Mouse (Mus musculus): ENCODE data around the gene Retsat. TPM values are rescaled to one million over a fixed set of nuclear protein-coding genes. Genes with fewer than 3 reads are reported as not detected.

Gene Retsat
- polyA plus RNA-seq, 1 experiment: 20.8 TPM

- TF ChIP-seq MYOG (IDR thresholded peaks at IDR 0.05; ENCODE audit: control insufficient read depth, extremely low read depth, insufficient read length) (no peak), MAX (IDR thresholded peaks at IDR 0.05) (no peak), FOSL1 (IDR thresholded peaks at IDR 0.05; ENCODE audit: insufficient read depth, low read length, poor library complexity, severe bottlenecking) (no peak), CEBPB (IDR thresholded peaks at IDR 0.05; ENCODE audit: low read depth) (no peak), CTCF (IDR thresholded peaks at IDR 0.05; ENCODE audit: control insufficient read depth, insufficient read depth, insufficient read length) (no peak), MYOD1 (IDR thresholded peaks at IDR 0.05; ENCODE audit: control insufficient read depth, insufficient read length, low read depth) (no peak), USF1 (IDR thresholded peaks at IDR 0.05; ENCODE audit: low read depth) (no peak)
- Histone ChIP-seq H3K27me3 (ENCODE audit: control insufficient read depth, insufficient read depth, insufficient read length) (no peaks in the 10 kb centered on the region), H3K79me2 (ENCODE audit: control insufficient read depth, insufficient read depth) (peaks cover 5% of the 10 kb centered on the region), H3ac (ENCODE audit: control insufficient read depth, insufficient read length, low read depth) (no peak overlapping the region), H3K79me3 (ENCODE audit: low read depth) (no peaks in the 10 kb centered on the region), H3K36me3 (ENCODE audit: control insufficient read depth, insufficient read depth) (peaks cover 75% of the 10 kb centered on the region), H3K4me3 (ENCODE audit: insufficient read depth, poor library complexity, severe bottlenecking) (no peak overlapping the region)
Observed at GRCm38 (mm10) chr6:72608662-72609184, 10.4 kb downstream of the Retsat start.

GRCm38 (mm10) chr6:72610261-72610660 is 12.0 kb downstream of the Retsat start:
- H3K36me3 ChIP-seq (ENCODE audit: control insufficient read depth, insufficient read depth): peaks cover 79% of the 10 kb centered on the region
- TF ChIP-seq MYOD1 (IDR thresholded peaks at IDR 0.05; ENCODE audit: control insufficient read depth, insufficient read length, low read depth): no peak
- TF ChIP-seq MYOG (IDR thresholded peaks at IDR 0.05; ENCODE audit: control insufficient read depth, extremely low read depth, insufficient read length): no peak
- TF ChIP-seq MAX (IDR thresholded peaks at IDR 0.05): no peak
- TF ChIP-seq CEBPB (IDR thresholded peaks at IDR 0.05; ENCODE audit: low read depth): no peak
- no peak for TF ChIP-seq FOSL1 (IDR thresholded peaks at IDR 0.05; ENCODE audit: insufficient read depth, low read length, poor library complexity, severe bottlenecking)
- TF ChIP-seq CTCF (IDR thresholded peaks at IDR 0.05; ENCODE audit: control insufficient read depth, insufficient read depth, insufficient read length): no peak
- no peak for TF ChIP-seq USF1 (IDR thresholded peaks at IDR 0.05; ENCODE audit: low read depth)
- no peak overlapping the region for H3ac ChIP-seq (ENCODE audit: control insufficient read depth, insufficient read length, low read depth)
- no peaks in the 10 kb centered on the region for H3K27me3 ChIP-seq (ENCODE audit: control insufficient read depth, insufficient read depth, insufficient read length)
- H3K79me2 ChIP-seq (ENCODE audit: control insufficient read depth, insufficient read depth): peaks cover 21% of the 10 kb centered on the region
- H3K79me3 ChIP-seq (ENCODE audit: low read depth): peaks cover 8% of the 10 kb centered on the region
- no peak overlapping the region for H3K4me3 ChIP-seq (ENCODE audit: insufficient read depth, poor library complexity, severe bottlenecking)

- no peak overlapping the region for H3ac ChIP-seq (ENCODE audit: control insufficient read depth, insufficient read length, low read depth)
- H3K36me3 ChIP-seq (ENCODE audit: control insufficient read depth, insufficient read depth): peaks cover 34% of the 10 kb centered on the region
- no peak for TF ChIP-seq MYOD1 (IDR thresholded peaks at IDR 0.05; ENCODE audit: control insufficient read depth, insufficient read length, low read depth)
- peak; percentile 53 for TF ChIP-seq USF1 (IDR thresholded peaks at IDR 0.05; ENCODE audit: low read depth)
- H3K27me3 ChIP-seq (ENCODE audit: control insufficient read depth, insufficient read depth, insufficient read length): no peaks in the 10 kb centered on the region
- H3K79me2 ChIP-seq (ENCODE audit: control insufficient read depth, insufficient read depth): peaks cover 41% of the 10 kb centered on the region
- H3K79me3 ChIP-seq (ENCODE audit: low read depth): peaks cover 22% of the 10 kb centered on the region
- peak overlapping the region; percentile 95 for H3K4me3 ChIP-seq (ENCODE audit: insufficient read depth, poor library complexity, severe bottlenecking)
Observed at GRCm38 (mm10) chr6:72615151-72615550, 16.9 kb downstream of the Retsat start.

- peak overlapping the region; percentile 95 for H3K4me3 ChIP-seq (ENCODE audit: insufficient read depth, poor library complexity, severe bottlenecking)
- H3K79me2 ChIP-seq (ENCODE audit: control insufficient read depth, insufficient read depth): peaks cover 41% of the 10 kb centered on the region
- H3K36me3 ChIP-seq (ENCODE audit: control insufficient read depth, insufficient read depth): peaks cover 28% of the 10 kb centered on the region
- H3ac ChIP-seq (ENCODE audit: control insufficient read depth, insufficient read length, low read depth): peak overlapping the region; percentile 99
- peaks cover 22% of the 10 kb centered on the region for H3K79me3 ChIP-seq (ENCODE audit: low read depth)
- TF ChIP-seq FOSL1 (IDR thresholded peaks at IDR 0.05; ENCODE audit: insufficient read depth, low read length, poor library complexity, severe bottlenecking) (no peak), MYOD1 (IDR thresholded peaks at IDR 0.05; ENCODE audit: control insufficient read depth, insufficient read length, low read depth) (no peak), USF1 (IDR thresholded peaks at IDR 0.05; ENCODE audit: low read depth) (no peak), CEBPB (IDR thresholded peaks at IDR 0.05; ENCODE audit: low read depth) (no peak), CTCF (IDR thresholded peaks at IDR 0.05; ENCODE audit: control insufficient read depth, insufficient read depth, insufficient read length) (no peak), MYOG (IDR thresholded peaks at IDR 0.05; ENCODE audit: control insufficient read depth, extremely low read depth, insufficient read length) (no peak), MAX (IDR thresholded peaks at IDR 0.05) (no peak)
- no peaks in the 10 kb centered on the region for H3K27me3 ChIP-seq (ENCODE audit: control insufficient read depth, insufficient read depth, insufficient read length)
Observed at GRCm38 (mm10) chr6:72615561-72616375, 17.5 kb downstream of the Retsat start.

- peaks cover 22% of the 10 kb centered on the region for H3K79me3 ChIP-seq (ENCODE audit: low read depth)
- no peaks in the 10 kb centered on the region for H3K27me3 ChIP-seq (ENCODE audit: control insufficient read depth, insufficient read depth, insufficient read length)
- TF ChIP-seq USF1 (IDR thresholded peaks at IDR 0.05; ENCODE audit: low read depth) (no peak), CTCF (IDR thresholded peaks at IDR 0.05; ENCODE audit: control insufficient read depth, insufficient read depth, insufficient read length) (no peak), MYOD1 (IDR thresholded peaks at IDR 0.05; ENCODE audit: control insufficient read depth, insufficient read length, low read depth) (no peak), CEBPB (IDR thresholded peaks at IDR 0.05; ENCODE audit: low read depth) (no peak), MYOG (IDR thresholded peaks at IDR 0.05; ENCODE audit: control insufficient read depth, extremely low read depth, insufficient read length) (no peak), MAX (IDR thresholded peaks at IDR 0.05) (no peak), FOSL1 (IDR thresholded peaks at IDR 0.05; ENCODE audit: insufficient read depth, low read length, poor library complexity, severe bottlenecking) (no peak)
- peak within 1 kb of the TSS; percentile 99 for H3ac ChIP-seq (ENCODE audit: control insufficient read depth, insufficient read length, low read depth)
- H3K79me2 ChIP-seq (ENCODE audit: control insufficient read depth, insufficient read depth): peaks cover 41% of the 10 kb centered on the region
- H3K36me3 ChIP-seq (ENCODE audit: control insufficient read depth, insufficient read depth): peaks cover 21% of the 10 kb centered on the region
- H3K4me3 ChIP-seq (ENCODE audit: insufficient read depth, poor library complexity, severe bottlenecking): peak within 1 kb of the TSS; percentile 95
Observed at GRCm38 (mm10) chr6:72616643-72617288, 18.5 kb downstream of the Retsat start, which contains the start of gene Tgoln1. TSS of gene Tgoln1 (minus strand) at chr6:72617000.
